Mouse (Mus musculus) myocyte (in vitro differentiated cells): ENCODE data around the gene Trappc3. TPM values are rescaled to one million over a fixed set of nuclear protein-coding genes. Genes with fewer than 3 reads are reported as not detected.
A peak's percentile ranks its signal among the peaks of the same experiment; 100 is the strongest.

ENCODE experiments used
- H3K27me3 ChIP-seq: one replicate; pipeline ENCODE4 v1.6.1; 2011; ENCODE audit not compliant: control insufficient read depth, insufficient read depth, insufficient read length
- H3K36me3 ChIP-seq: one replicate; pipeline ENCODE4 v1.6.1; 2011; ENCODE audit not compliant: control insufficient read depth, insufficient read depth
- H3K4me2 ChIP-seq: one replicate; pipeline ENCODE4 v1.6.1; 2011; ENCODE audit warnings: low read depth, control low read depth
- H3K4me3 ChIP-seq: one replicate; pipeline ENCODE4 v1.5.1; 2011; ENCODE audit warnings: mild to moderate bottlenecking, control low read depth, moderate library complexity
- H3K79me2 ChIP-seq: one replicate; pipeline ENCODE4 v1.6.1; 2011; ENCODE audit not compliant: control insufficient read depth, insufficient read depth
- H3ac ChIP-seq: one replicate; pipeline ENCODE4 v1.6.1; 2011; ENCODE audit not compliant: control insufficient read depth, insufficient read length
- CEBPB ChIP-seq: IDR thresholded peaks from 2 replicates; pipeline ENCODE4 v1.6.1; 2011; ENCODE audit warnings: mild to moderate bottlenecking, moderate library complexity; ENCODE audit not compliant: poor library complexity, insufficient read depth, severe bottlenecking
- E2F4 ChIP-seq: IDR thresholded peaks from one replicate; pipeline ENCODE4 v1.6.1; 2011; ENCODE audit warnings: mild to moderate bottlenecking, control low read depth, moderate library complexity; ENCODE audit not compliant: insufficient read depth
- MAX ChIP-seq: IDR thresholded peaks from one replicate; pipeline ENCODE4 v1.6.1; 2011; ENCODE audit warnings: low read depth, mild to moderate bottlenecking, control low read depth
- MYOD1 ChIP-seq, 3 experiments: IDR thresholded peaks; one replicate each; pipeline ENCODE4 v1.6.1; 2011; ENCODE audit warnings: control low read depth in 2 of 3, low read depth in 2 of 3, mild to moderate bottlenecking in 2 of 3, moderate library complexity in 1 of 3; ENCODE audit not compliant: insufficient read length in 2 of 3, control insufficient read depth in 1 of 3
- MYOG ChIP-seq, 3 experiments: IDR thresholded peaks; one replicate each; pipeline ENCODE4 v1.6.1; 2011; ENCODE audit warnings: control low read depth in 2 of 3, low read depth in 2 of 3, mild to moderate bottlenecking in 2 of 3; ENCODE audit not compliant: insufficient read length in 2 of 3, control insufficient read depth in 1 of 3, insufficient read depth in 1 of 3
- POLR2A ChIP-seq: IDR thresholded peaks from one replicate; pipeline ENCODE4 v1.6.1; 2011; ENCODE audit warnings: low read depth, mild to moderate bottlenecking, control low read depth, moderate library complexity; ENCODE audit not compliant: insufficient read length
- POLR2AphosphoS2 ChIP-seq: IDR thresholded peaks from one replicate; pipeline ENCODE4 v1.6.1; 2011; ENCODE audit warnings: low read depth, control low read depth; ENCODE audit not compliant: insufficient read length
- REST ChIP-seq: IDR thresholded peaks from one replicate; pipeline ENCODE4 v1.6.1; 2011; ENCODE audit warnings: mild to moderate bottlenecking, control low read depth, moderate library complexity; ENCODE audit not compliant: insufficient read depth, insufficient read length
- SRF ChIP-seq: IDR thresholded peaks from one replicate; pipeline ENCODE4 v1.6.1; 2011; ENCODE audit warnings: low read depth; ENCODE audit not compliant: control insufficient read depth, insufficient read length
- TCF12 ChIP-seq: IDR thresholded peaks from one replicate; pipeline ENCODE4 v1.6.1; 2011; ENCODE audit warnings: mild to moderate bottlenecking, control low read depth; ENCODE audit not compliant: poor library complexity, insufficient read depth, severe bottlenecking
- TCF3 ChIP-seq: IDR thresholded peaks from one replicate; pipeline ENCODE4 v1.6.1; 2011; ENCODE audit warnings: low read depth, control low read depth; ENCODE audit not compliant: insufficient read length
- USF1 ChIP-seq: IDR thresholded peaks from one replicate; pipeline ENCODE4 v1.6.1; 2011; ENCODE audit warnings: low read depth, mild to moderate bottlenecking, control low read depth, moderate library complexity
- polyA plus RNA-seq: library from polyadenylated mRNA; unstranded; fragments of >200 nt; fragmentation: generic; extraction: Trizol; gene quantifications from one replicate; pipeline ENCODE4 v1.2.1, GENCODE M21; 2012; ENCODE audit warnings: missing spikeins

Gene Trappc3
- polyA plus RNA-seq, 1 experiment, result 84.1 TPM

DNA sequence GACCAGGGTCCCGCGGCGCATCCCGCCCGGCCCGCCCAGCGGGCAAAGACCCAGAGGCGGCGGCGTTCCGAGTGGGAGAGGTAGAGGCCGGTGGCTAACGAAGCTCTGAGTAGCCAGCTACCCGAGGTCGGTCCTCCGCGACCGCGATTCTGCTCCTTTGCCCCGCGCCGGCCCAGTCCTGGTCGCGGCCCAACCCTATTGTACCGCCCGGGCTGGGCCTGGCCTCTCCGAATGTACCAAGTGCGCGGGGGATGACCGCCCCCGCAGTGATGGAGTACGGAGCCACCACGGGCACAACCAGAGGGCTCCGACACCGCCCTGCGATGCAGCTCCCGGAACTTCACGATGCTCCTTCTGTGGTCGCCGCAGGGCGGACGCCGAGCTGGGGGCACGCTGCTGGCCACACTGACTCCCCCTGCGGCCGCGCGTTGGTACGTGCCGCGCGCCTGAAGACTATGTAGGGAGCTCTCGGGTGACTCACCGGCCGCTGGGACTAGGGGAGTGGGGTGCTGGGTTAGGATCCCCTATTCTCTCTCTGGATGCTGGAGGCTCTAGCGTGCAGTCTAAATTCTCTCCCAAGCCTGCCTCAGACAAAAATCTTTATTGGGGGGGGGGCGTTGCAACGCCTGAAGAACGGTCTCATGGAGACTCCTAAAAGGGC, 5.9 kb upstream of the Trappc3 start, which contains the start of gene Map7d1:
Gene Map7d1 (minus strand): TSS at position 213 of the 661 bp plus-strand sequence.
- H3ac ChIP-seq, result peak within 1 kb of the TSS; percentile 81
- peak; percentile 91 for TF ChIP-seq POLR2A
- TF ChIP-seq REST, result no peak
- TF ChIP-seq TCF12, result no peak
- peak in 1 of 3 experiments; percentile 9 for TF ChIP-seq MYOD1 (IDR thresholded peaks at IDR 0.05; ENCODE audit: control insufficient read depth in 1 of 3, insufficient read length in 2 of 3, low read depth in 2 of 3)
- no peak for TF ChIP-seq CEBPB
- peak; percentile 47 for TF ChIP-seq SRF
- peak; percentile 97 for TF ChIP-seq POLR2AphosphoS2
- peak in 1 of 3 experiments; percentile 32 for TF ChIP-seq MYOG (IDR thresholded peaks at IDR 0.05; ENCODE audit: control insufficient read depth in 1 of 3, insufficient read depth in 1 of 3, insufficient read length in 2 of 3, low read depth in 2 of 3)
- TF ChIP-seq MAX, result no peak
- no peak for TF ChIP-seq E2F4
- no peak for TF ChIP-seq TCF3
- no peak for TF ChIP-seq USF1
- no peaks in the 10 kb centered on the region for H3K36me3 ChIP-seq
- no peaks in the 10 kb centered on the region for H3K27me3 ChIP-seq
- H3K79me2 ChIP-seq, result peaks cover 54% of the 10 kb centered on the region
- peak within 1 kb of the TSS; percentile 98 for H3K4me3 ChIP-seq
- peak within 1 kb of the TSS; percentile 96 for H3K4me2 ChIP-seq

DNA sequence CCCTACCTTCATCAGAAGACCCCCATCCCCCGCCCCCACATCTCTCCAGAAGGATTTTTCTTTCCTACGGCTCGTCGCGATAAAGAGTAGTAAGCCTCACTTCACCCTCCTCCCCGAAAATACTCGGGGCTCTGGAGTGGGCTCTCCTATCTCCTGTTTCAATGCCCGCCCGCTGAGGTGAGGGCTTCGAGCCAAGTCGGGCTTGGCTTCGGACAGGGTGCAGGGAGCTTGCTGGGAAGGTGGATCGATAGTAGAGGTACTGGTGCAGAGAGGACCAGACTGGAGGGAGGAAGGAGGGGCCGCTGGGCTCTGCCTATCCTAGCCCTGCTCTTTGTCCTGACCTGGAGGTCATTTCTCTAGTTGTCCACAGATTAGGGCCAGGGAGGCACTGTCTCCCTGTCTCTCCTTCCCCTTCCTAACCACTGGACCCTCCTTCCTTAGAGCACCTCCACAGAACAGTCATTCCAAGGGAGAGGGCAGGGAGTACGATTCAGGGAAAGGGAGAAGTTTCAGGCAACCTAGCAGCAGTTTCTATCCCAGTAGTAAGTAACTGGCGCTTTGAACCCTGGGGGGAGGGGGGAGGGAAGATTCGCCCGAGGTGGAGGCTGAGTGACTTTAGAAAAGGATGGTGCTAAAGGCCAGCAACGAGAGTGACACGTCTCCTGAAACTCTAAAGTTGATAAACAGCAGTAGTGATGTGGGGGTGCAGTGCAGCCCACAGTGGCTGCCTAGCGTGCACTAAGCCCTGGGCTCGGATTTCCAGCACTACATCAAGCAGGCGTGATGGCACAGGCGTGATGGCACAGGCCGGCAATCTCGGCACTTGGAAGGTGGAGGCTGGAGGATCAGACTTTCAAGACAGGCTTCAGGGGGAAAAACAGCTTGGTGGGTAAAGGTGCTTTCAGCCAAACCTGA, 4.9 kb upstream of the Trappc3 start:
- peak overlapping the region; percentile 98 for H3K4me3 ChIP-seq
- H3K27me3 ChIP-seq, result no peaks in the 10 kb centered on the region
- H3ac ChIP-seq, result peak overlapping the region; percentile 81
- H3K4me2 ChIP-seq, result peak overlapping the region; percentile 96
- H3K79me2 ChIP-seq, result peaks cover 45% of the 10 kb centered on the region
- TF ChIP-seq POLR2A, result peak; percentile 61
- no peak for TF ChIP-seq MYOG (IDR thresholded peaks at IDR 0.05; ENCODE audit: control insufficient read depth in 1 of 3, insufficient read depth in 1 of 3, insufficient read length in 2 of 3, low read depth in 2 of 3)
- no peak for TF ChIP-seq TCF12
- no peak for TF ChIP-seq REST
- TF ChIP-seq POLR2AphosphoS2, result peak; percentile 64
- no peak for TF ChIP-seq MAX
- no peaks in the 10 kb centered on the region for H3K36me3 ChIP-seq

DNA sequence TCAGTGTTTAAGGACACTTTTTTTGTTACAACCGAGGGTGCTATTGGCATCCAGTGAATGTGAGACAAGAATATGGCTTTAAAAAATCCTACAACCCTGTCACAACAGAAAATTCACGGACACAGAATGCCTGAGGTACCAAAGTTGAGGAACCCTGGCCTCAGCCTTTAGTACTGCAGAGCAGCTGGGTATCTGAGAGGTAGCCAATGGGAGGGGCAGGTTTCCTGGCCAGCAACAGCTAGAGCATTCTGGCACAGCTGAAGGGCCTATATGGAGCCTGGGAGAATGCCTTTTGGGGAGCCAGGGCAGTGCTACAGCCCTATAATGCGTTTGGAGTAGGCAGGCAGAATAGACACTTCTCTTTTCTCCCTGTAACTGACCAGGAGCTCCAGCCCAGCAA, 3.1 kb upstream of the Trappc3 start:
- peak overlapping the region; percentile 56 for H3K4me3 ChIP-seq
- peaks cover 40% of the 10 kb centered on the region for H3K79me2 ChIP-seq
- H3K27me3 ChIP-seq, result no peaks in the 10 kb centered on the region
- H3K36me3 ChIP-seq, result no peaks in the 10 kb centered on the region
- TF ChIP-seq CEBPB, result no peak
- TF ChIP-seq POLR2AphosphoS2, result no peak
- no peak for TF ChIP-seq REST
- TF ChIP-seq MAX, result no peak
- peak in 2 of 3 experiments; percentile 19 to 52 for TF ChIP-seq MYOD1 (IDR thresholded peaks at IDR 0.05; ENCODE audit: control insufficient read depth in 1 of 3, insufficient read length in 2 of 3, low read depth in 2 of 3)
- no peak for TF ChIP-seq SRF
- no peak for TF ChIP-seq TCF3
- no peak for TF ChIP-seq USF1
- no peak for TF ChIP-seq TCF12
- no peak for TF ChIP-seq POLR2A
- TF ChIP-seq MYOG (IDR thresholded peaks at IDR 0.05; ENCODE audit: control insufficient read depth in 1 of 3, insufficient read depth in 1 of 3, insufficient read length in 2 of 3, low read depth in 2 of 3), result peak in 2 of 3 experiments; percentile 75 to 81
- no peak for TF ChIP-seq E2F4
- peak overlapping the region; percentile 99 for H3K4me2 ChIP-seq
- H3ac ChIP-seq, result no peak overlapping the region

DNA sequence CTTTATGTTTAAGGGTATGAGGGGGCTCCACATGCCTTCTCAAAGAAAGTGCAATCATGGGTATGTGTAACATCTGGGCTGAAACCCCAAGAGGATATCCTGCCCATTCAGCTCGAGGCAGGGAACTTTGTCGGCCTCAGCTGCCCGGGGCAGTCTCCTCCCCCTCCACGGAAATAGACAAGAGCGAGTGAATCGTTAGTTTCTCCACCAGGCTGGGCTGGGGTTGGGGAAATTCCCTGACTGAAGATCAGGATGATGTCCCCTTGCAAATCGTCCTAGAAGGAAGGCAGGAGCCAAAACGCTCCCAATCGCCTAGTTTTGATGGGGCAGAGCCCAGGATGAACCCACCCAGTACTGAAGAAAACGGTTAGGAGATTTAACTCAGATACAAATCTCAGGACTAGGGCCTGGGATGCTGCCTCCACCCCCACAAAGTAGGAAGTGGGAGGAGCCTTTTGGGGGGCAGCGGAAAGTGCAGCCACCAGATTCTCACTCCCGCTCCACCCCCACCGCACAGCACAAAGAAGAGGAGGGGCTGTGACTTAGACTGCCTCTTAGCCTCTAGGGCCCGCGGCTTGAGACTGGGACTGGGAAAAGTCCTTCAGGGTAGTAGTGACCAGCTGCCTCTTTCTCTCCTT, 2.5 kb upstream of the Trappc3 start:
- H3K4me2 ChIP-seq, result peak overlapping the region; percentile 99
- no peaks in the 10 kb centered on the region for H3K36me3 ChIP-seq
- H3K4me3 ChIP-seq, result peak overlapping the region; percentile 56
- peak in 2 of 3 experiments; percentile 42 to 46 for TF ChIP-seq MYOD1 (IDR thresholded peaks at IDR 0.05; ENCODE audit: control insufficient read depth in 1 of 3, insufficient read length in 2 of 3, low read depth in 2 of 3)
- peak; percentile 61 for TF ChIP-seq POLR2A
- no peak for TF ChIP-seq MAX
- no peak for TF ChIP-seq REST
- TF ChIP-seq E2F4, result no peak
- peak; percentile 10 for TF ChIP-seq POLR2AphosphoS2
- no peak for TF ChIP-seq SRF
- TF ChIP-seq USF1, result no peak
- TF ChIP-seq TCF3, result no peak
- no peak for TF ChIP-seq TCF12
- peak in 1 of 3 experiments; percentile 41 for TF ChIP-seq MYOG (IDR thresholded peaks at IDR 0.05; ENCODE audit: control insufficient read depth in 1 of 3, insufficient read depth in 1 of 3, insufficient read length in 2 of 3, low read depth in 2 of 3)
- 0 out of 2 replicates have a peak, but pooled peaks have one; percentile 11 for TF ChIP-seq CEBPB
- H3ac ChIP-seq, result no peak overlapping the region
- no peaks in the 10 kb centered on the region for H3K27me3 ChIP-seq
- peaks cover 40% of the 10 kb centered on the region for H3K79me2 ChIP-seq
